Comparison of ENCODE assay signal across 24 mouse cellular contexts in the genomic region with DNA sequence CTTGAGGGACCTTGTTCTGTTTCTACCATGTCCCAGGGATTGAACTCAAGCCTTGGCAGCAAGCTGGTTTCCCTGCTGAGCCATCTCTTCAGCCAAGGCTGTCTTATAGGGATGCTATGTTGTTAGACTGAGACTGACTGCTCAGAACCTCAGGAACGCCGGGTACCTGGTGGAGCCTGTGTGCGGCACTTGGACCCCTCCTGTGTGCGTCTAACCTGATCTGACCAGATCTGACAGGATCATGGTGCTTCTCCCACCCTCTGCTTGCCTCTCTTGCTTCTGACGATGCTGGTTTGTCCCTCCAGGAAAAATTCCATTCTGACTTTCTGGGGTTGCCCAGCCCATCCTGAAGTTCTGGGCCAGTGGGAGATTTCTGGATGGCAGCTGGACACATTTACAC. TPM values are rescaled to one million over a fixed set of nuclear protein-coding genes. Genes with fewer than 3 reads are reported as not detected.
DNase-seq lines count a peak whose midpoint lies in the region.
"Had no signal": no experiment of that assay in that cellular context is flagged by ENCODE, and none has a peak within 500 bp of the region (broad histone marks: within the 10 kb centered on the region; RNA-seq: fewer than 3 reads in every experiment).

No protein-coding gene starts in this region.

- H3K27ac ChIP-seq in heart, embryonic 10.5 days = no peak overlapping the region
- H3K27ac ChIP-seq: embryonic facial prominence, embryonic 12.5 days; forebrain, embryonic 13.5 days; forebrain, embryonic 15.5 days had no signal

- H3K4me1 ChIP-seq in heart, embryonic 10.5 days = peaks cover 16% of the 10 kb centered on the region; the same call in 1 of the 2 replicates

- H3K9me3 ChIP-seq in heart, embryonic 10.5 days = no peaks in the 10 kb centered on the region
- H3K9me3 ChIP-seq: embryonic facial prominence, embryonic 12.5 days; forebrain, embryonic 13.5 days; forebrain, embryonic 15.5 days; G1E had no signal

- intact Hi-C loops in heart, postnatal 25 days (cut with DNase I) = no loop called here

- H3K36me3 ChIP-seq in heart, embryonic 10.5 days = peaks cover 31% of the 10 kb centered on the region

- no peaks in the 10 kb centered on the region for H3K27me3 ChIP-seq in heart, embryonic 10.5 days (ENCODE audit: insufficient read depth, poor library complexity, severe bottlenecking)
- H3K27me3 ChIP-seq: CH12.LX; embryonic facial prominence, embryonic 12.5 days; forebrain, embryonic 13.5 days; forebrain, embryonic 15.5 days; Patski had no signal

- no peak overlapping the region for H3K4me3 ChIP-seq in heart, embryonic 10.5 days
- H3K4me3 ChIP-seq: embryonic facial prominence, embryonic 12.5 days; forebrain, embryonic 13.5 days; forebrain, embryonic 15.5 days had no signal

- WGBS in heart, embryonic 10.5 days = 91% methylated on average over 5 of the region's 5 CpGs

- DNase-seq in cerebellum, postnatal 10 days = peak; percentile 33 to 61
- no peak for DNase-seq in cerebellum, adult 11-12 months
- DNase-seq in heart, embryonic 10.5 days (ENCODE audit: low spot score) = peak; percentile 57
- no peak for DNase-seq in heart, postnatal 25 days (ENCODE audit: low spot score)
- peak; percentile 45 for DNase-seq in R1 (ENCODE audit: low read depth, low spot score)
- DNase-seq in adrenal gland, postnatal 25 days = no peak
- DNase-seq in thymus, adult 18-20 months = no peak
- DNase-seq: adrenal gland, adult 8-10 months; adrenal gland, postnatal 14 days; B cell, adult 2 months; cerebellum, adult 11 months; cerebellum, adult 2 months; cerebellum, adult 9-10 months; cerebellum, postnatal 36 days; embryo, embryonic 11 days; forebrain, postnatal 0 days had no signal

RNA-seq across cellular contexts. Expression of a gene that starts 2.9 kb away (rescaled TPM):
- polyA plus RNA-seq in heart, embryonic 10.5 days (2016; fragmentation: Nextera tagmentation; extraction: Ambion mirVana) = 50.5 and 62.0 TPM in 2 replicates
- 1 to 10 TPM; 6.5 TPM for total RNA-seq in heart, postnatal 25 days (2021)
- 19.8 and 21.5 TPM in 2 replicates for total RNA-seq in adrenal gland, postnatal 25 days (2021)

RNA-seq across cellular contexts. Expression of a gene that starts 36.7 kb away (rescaled TPM):
- 86.5 and 121 TPM in 2 replicates for polyA plus RNA-seq in heart, embryonic 10.5 days (2016; fragmentation: Nextera tagmentation; extraction: Ambion mirVana)
- 100 to 1,000 TPM; 226 to 229 TPM for total RNA-seq in heart, postnatal 25 days (2021)
- 78.8 and 97.6 TPM in 2 replicates for total RNA-seq in adrenal gland, postnatal 25 days (2021)

RNA-seq across cellular contexts. Expression of a gene that starts 48.7 kb away (rescaled TPM):
- polyA plus RNA-seq in heart, embryonic 10.5 days (2016; fragmentation: Nextera tagmentation; extraction: Ambion mirVana) = 1.4 and 2.4 TPM in 2 replicates
- under 1 TPM; 0.53 to 0.62 TPM for total RNA-seq in heart, postnatal 25 days (2021)
- 0.24 TPM in 1 of 2 replicates, not detected in the other for total RNA-seq in adrenal gland, postnatal 25 days (2021)
- total RNA-seq: common myeloid progenitor, adult 5-6 weeks had no signal
- polyA plus RNA-seq: CD4-positive, CD25-positive, alpha-beta regulatory T cell, adult 4 months; G1E; Patski had no signal

Comparison
In these comparisons a context has a peak if more than half of its experiments do, and no peak if none do; other contexts are left out.
1. DNase-seq: peak in cerebellum, postnatal 10 days (2 of 2), heart, embryonic 10.5 days (single experiment) and R1 (single experiment); none in cerebellum, adult 11-12 months (single experiment), heart, postnatal 25 days (single experiment), adrenal gland, postnatal 25 days (single experiment) and thymus, adult 18-20 months (0 of 2).